Mouse (Mus musculus): ENCODE measurements at regions not wholly inside any gene's neighbourhood (a gene's known extent, or its start where the extent isn't known, plus 50 kb on each side); places are given as distances from the start of the nearest gene placed in this dataset.

DNA sequence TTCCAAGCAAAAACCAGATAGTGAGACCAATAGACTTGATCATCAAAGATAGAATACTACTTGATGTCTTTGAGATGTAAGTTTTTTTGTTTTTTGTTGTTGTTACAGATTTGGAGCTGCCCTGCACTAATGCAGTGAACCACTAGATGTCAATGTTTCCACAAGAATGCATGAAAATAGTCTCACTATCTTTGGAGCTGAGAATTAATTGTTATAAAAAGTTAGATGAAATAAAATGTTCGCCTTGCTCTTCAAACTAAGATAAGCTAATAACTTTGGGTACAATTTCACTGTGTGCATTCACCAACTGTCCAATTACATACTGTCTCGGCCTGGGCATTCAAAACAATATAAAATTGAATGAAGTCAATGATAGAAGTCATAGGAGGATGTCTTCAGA lies 223.2 kb upstream of the Agtr1b start:
- Histone ChIP-seq H3K27ac (replicated peaks; ENCODE audit: insufficient read depth, low read depth, low read length) (no peak overlapping the region), H3K9ac (ENCODE audit: low read depth, low read length) (no peak overlapping the region), H3K36me3 (ENCODE audit: control insufficient read depth, insufficient read depth, low read length) (no peaks in the 10 kb centered on the region), H3K79me2 (ENCODE audit: control insufficient read depth, insufficient read depth, low read length) (no peaks in the 10 kb centered on the region), H3K27me3 (ENCODE audit: control insufficient read depth, insufficient read depth, low read length) (no peaks in the 10 kb centered on the region), H3K4me1 (ENCODE audit: control insufficient read depth, insufficient read depth, low read length) (no peaks in the 10 kb centered on the region), H3K4me3 (ENCODE audit: insufficient read depth, low read depth, low read length) (no peak overlapping the region)
- 35% methylated on average over 2 of the region's 2 CpGs for WGBS
- TF ChIP-seq POLR2A (IDR thresholded peaks at IDR 0.05; ENCODE audit: extremely low read depth, insufficient read depth, low read length) (no peak), CTCF (IDR thresholded peaks at IDR 0.05; ENCODE audit: low read depth, low read length) (peak; percentile 34)
- peak; percentile 13 for DNase-seq (ENCODE audit: extremely low read depth, low read depth, low spot score)

DNA sequence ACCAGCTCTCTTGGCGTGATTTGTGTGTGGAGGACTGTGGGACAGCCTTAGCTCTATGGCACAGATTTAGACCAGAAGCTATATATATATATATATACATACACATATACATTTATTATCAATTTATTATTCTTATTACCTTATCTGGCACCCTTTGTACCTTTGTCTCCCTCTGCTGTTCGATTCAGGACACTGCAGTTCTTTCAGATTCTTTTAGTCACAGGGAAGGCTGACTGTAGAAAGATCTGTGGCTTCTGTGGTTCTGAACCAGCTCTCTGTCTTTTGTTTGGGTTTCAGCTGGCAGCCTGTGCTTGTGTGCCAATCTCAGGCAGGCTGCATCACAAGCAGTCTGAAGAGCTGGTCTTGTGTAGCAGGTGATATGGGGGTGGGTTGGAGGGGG lies 184.6 kb upstream of the Agtr1b start:
- H3K4me3 ChIP-seq (ENCODE audit: insufficient read depth, low read depth, low read length): no peak overlapping the region
- H3K9ac ChIP-seq (ENCODE audit: low read depth, low read length): no peak overlapping the region
- H3K4me1 ChIP-seq (ENCODE audit: control insufficient read depth, insufficient read depth, low read length): no peaks in the 10 kb centered on the region
- no peaks in the 10 kb centered on the region for H3K36me3 ChIP-seq (ENCODE audit: control insufficient read depth, insufficient read depth, low read length)
- WGBS: 46% methylated on average over 2 of the region's 2 CpGs
- H3K27me3 ChIP-seq (ENCODE audit: control insufficient read depth, insufficient read depth, low read length): no peaks in the 10 kb centered on the region
- TF ChIP-seq CTCF (IDR thresholded peaks at IDR 0.05; ENCODE audit: low read depth, low read length): no peak
- TF ChIP-seq POLR2A (IDR thresholded peaks at IDR 0.05; ENCODE audit: extremely low read depth, insufficient read depth, low read length): no peak
- no peak overlapping the region for H3K27ac ChIP-seq (replicated peaks; ENCODE audit: insufficient read depth, low read depth, low read length)
- no peaks in the 10 kb centered on the region for H3K79me2 ChIP-seq (ENCODE audit: control insufficient read depth, insufficient read depth, low read length)
- peak; percentile 6 for DNase-seq (ENCODE audit: extremely low read depth, low read depth, low spot score)

DNA sequence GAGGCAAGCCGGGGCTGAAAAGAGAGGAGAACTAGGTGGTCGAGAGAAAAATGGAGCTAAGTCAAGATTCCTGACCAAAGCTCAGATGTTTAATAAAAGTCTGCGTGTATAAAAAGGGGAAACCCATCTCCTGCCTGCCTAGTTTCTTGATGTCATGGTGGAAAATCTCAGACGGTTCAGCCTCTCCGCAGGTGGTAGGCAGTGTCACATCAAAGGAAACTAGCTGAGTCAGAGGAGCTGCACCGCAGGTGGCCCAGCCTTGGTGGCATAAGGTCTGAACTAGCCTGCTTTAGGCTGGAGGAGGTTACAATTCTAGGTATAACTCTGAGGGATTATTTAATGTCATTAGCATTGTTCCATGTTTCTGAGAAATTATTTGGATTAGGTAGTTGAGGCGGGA lies 177.0 kb upstream of the Agtr1b start:
- Histone ChIP-seq H3K27ac (replicated peaks; ENCODE audit: insufficient read depth, low read depth, low read length) (no peak overlapping the region), H3K9ac (ENCODE audit: low read depth, low read length) (no peak overlapping the region), H3K36me3 (ENCODE audit: control insufficient read depth, insufficient read depth, low read length) (no peaks in the 10 kb centered on the region), H3K27me3 (ENCODE audit: control insufficient read depth, insufficient read depth, low read length) (no peaks in the 10 kb centered on the region), H3K4me1 (ENCODE audit: control insufficient read depth, insufficient read depth, low read length) (no peaks in the 10 kb centered on the region), H3K79me2 (ENCODE audit: control insufficient read depth, insufficient read depth, low read length) (no peaks in the 10 kb centered on the region), H3K4me3 (ENCODE audit: insufficient read depth, low read depth, low read length) (no peak overlapping the region)
- WGBS: 77% methylated on average over 7 of the region's 7 CpGs
- TF ChIP-seq POLR2A (IDR thresholded peaks at IDR 0.05; ENCODE audit: extremely low read depth, insufficient read depth, low read length): no peak
- no peak for TF ChIP-seq CTCF (IDR thresholded peaks at IDR 0.05; ENCODE audit: low read depth, low read length)
- no peak for DNase-seq (ENCODE audit: extremely low read depth, low read depth, low spot score)

DNA sequence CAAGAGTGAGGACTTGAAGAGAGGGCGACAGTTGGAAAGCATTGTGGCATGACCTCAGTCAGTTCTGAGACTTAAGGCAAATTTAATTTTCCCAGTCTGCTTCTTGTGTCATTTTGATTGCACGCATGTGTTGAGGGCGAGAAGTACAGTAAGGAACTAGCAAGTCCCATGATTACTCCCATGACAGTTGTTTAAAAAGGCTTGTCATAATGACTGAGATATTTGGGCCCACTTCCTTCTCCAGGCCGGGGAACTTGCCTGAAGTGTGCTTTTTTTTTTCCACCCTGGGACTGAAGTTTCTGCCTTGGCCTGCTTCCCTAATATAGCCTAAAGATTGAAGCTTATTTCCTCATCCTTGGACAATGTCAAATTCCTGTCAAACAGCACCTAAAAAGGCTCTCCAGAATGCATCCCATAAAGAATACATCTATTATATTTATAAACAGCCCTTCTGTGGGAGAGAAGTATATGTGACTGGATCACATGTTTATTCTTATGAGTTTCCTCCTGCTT lies 171.6 kb upstream of the Agtr1b start:
- DNase-seq (ENCODE audit: extremely low read depth, low read depth, low spot score): peak; percentile 21
- TF ChIP-seq CTCF (IDR thresholded peaks at IDR 0.05; ENCODE audit: low read depth, low read length) (no peak), POLR2A (IDR thresholded peaks at IDR 0.05; ENCODE audit: extremely low read depth, insufficient read depth, low read length) (no peak)

DNA sequence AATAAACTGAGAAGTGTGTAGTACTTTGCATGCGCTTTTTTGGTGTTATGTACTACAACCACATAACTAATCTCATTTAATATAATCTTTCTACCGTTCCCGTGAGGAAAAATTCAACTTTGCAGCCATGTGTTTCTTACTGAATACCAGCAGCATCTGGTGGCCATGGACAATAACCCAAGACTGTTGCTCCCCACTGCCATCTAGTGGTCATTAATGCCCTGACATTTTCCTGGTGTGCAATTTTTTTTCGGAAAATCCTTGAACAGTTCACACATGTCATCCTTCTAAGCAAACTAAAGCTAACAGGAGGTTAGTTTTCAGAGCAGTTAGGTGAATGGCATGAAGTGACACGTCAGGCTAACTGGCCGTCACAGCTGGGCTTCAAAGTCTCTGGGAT lies 153.8 kb upstream of the Agtr1b start:
- Histone ChIP-seq H3K9ac (ENCODE audit: low read depth, low read length) (no peak overlapping the region), H3K27me3 (ENCODE audit: control insufficient read depth, insufficient read depth, low read length) (no peaks in the 10 kb centered on the region), H3K4me1 (ENCODE audit: control insufficient read depth, insufficient read depth, low read length) (no peaks in the 10 kb centered on the region), H3K36me3 (ENCODE audit: control insufficient read depth, insufficient read depth, low read length) (no peaks in the 10 kb centered on the region), H3K79me2 (ENCODE audit: control insufficient read depth, insufficient read depth, low read length) (no peaks in the 10 kb centered on the region), H3K4me3 (ENCODE audit: insufficient read depth, low read depth, low read length) (no peak overlapping the region), H3K27ac (replicated peaks; ENCODE audit: insufficient read depth, low read depth, low read length) (no peak overlapping the region)
- DNase-seq (ENCODE audit: extremely low read depth, low read depth, low spot score): peak; percentile 3
- TF ChIP-seq CTCF (IDR thresholded peaks at IDR 0.05; ENCODE audit: low read depth, low read length) (peak; percentile 39; the same call in 1 of the 2 replicates), POLR2A (IDR thresholded peaks at IDR 0.05; ENCODE audit: extremely low read depth, insufficient read depth, low read length) (no peak)
- WGBS: 45% methylated on average over 6 of the region's 6 CpGs

More for the DNA sequence above, 171.6 kb upstream of the Agtr1b start:
- H3K4me3 ChIP-seq (ENCODE audit: insufficient read depth, low read depth, low read length): no peak overlapping the region
- no peaks in the 10 kb centered on the region for H3K36me3 ChIP-seq (ENCODE audit: control insufficient read depth, insufficient read depth, low read length)
- no peak overlapping the region for H3K27ac ChIP-seq (replicated peaks; ENCODE audit: insufficient read depth, low read depth, low read length)
- no peaks in the 10 kb centered on the region for H3K79me2 ChIP-seq (ENCODE audit: control insufficient read depth, insufficient read depth, low read length)
- WGBS: 75% methylated on average over 4 of the region's 4 CpGs
- no peaks in the 10 kb centered on the region for H3K4me1 ChIP-seq (ENCODE audit: control insufficient read depth, insufficient read depth, low read length)
- no peaks in the 10 kb centered on the region for H3K27me3 ChIP-seq (ENCODE audit: control insufficient read depth, insufficient read depth, low read length)
- H3K9ac ChIP-seq (ENCODE audit: low read depth, low read length): no peak overlapping the region

DNA sequence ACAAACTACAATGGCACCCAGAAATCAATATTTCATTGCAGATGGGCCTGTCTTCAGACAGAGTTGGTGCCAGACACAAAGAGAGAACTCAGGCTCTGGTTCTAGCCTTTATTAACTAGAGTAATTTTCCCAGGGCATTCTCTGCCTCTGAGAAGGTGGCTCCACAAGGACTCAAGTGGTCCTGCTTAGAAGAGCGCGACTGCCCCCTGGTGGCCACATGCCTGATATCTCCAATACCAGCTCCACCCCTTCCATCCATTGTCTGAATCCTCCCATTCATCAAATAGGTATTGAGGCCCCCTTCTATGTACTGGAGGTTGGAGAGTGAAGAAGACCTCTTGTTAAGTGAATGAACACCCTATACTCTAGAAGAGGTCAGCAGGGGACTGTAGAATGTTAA lies 142.2 kb upstream of the Agtr1b start:
- H3K4me3 ChIP-seq (ENCODE audit: insufficient read depth, low read depth, low read length): no peak overlapping the region
- WGBS: 0% methylated on average over 2 of the region's 2 CpGs
- TF ChIP-seq CTCF (IDR thresholded peaks at IDR 0.05; ENCODE audit: low read depth, low read length) (peak; percentile 55), POLR2A (IDR thresholded peaks at IDR 0.05; ENCODE audit: extremely low read depth, insufficient read depth, low read length) (no peak)
- peak; percentile 6 for DNase-seq (ENCODE audit: extremely low read depth, low read depth, low spot score)
- H3K79me2 ChIP-seq (ENCODE audit: control insufficient read depth, insufficient read depth, low read length): no peaks in the 10 kb centered on the region
- H3K27ac ChIP-seq (replicated peaks; ENCODE audit: insufficient read depth, low read depth, low read length): no peak overlapping the region
- H3K27me3 ChIP-seq (ENCODE audit: control insufficient read depth, insufficient read depth, low read length): no peaks in the 10 kb centered on the region
- H3K4me1 ChIP-seq (ENCODE audit: control insufficient read depth, insufficient read depth, low read length): no peaks in the 10 kb centered on the region
- no peaks in the 10 kb centered on the region for H3K36me3 ChIP-seq (ENCODE audit: control insufficient read depth, insufficient read depth, low read length)
- no peak overlapping the region for H3K9ac ChIP-seq (ENCODE audit: low read depth, low read length)
